Mouse (Mus musculus): ENCODE results near the gene Man1a2.

GRCm38 (mm10) chr3:100734482-100735154 is 49.3 kb upstream of the Man1a2 start:
- no peak for TF ChIP-seq POLR2A (IDR thresholded peaks at IDR 0.05; ENCODE audit: extremely low read depth, insufficient read depth, low read length)
- TF ChIP-seq CTCF (IDR thresholded peaks at IDR 0.05; ENCODE audit: extremely low read depth, insufficient read depth, low read length) = no peak

All from cortical plate, adult 2 months (tissue).